Mouse (Mus musculus) heart, embryonic 14.5 days (tissue): ENCODE measurements around the gene Nrbf2. TPM values are rescaled to one million over a fixed set of nuclear protein-coding genes. Genes with fewer than 3 reads are reported as not detected.

Experiments
- ATAC-seq: fragments of 200-750 bp; cut with Nextera tagmentation; 2 replicates; pipeline ENCODE4 v1.8.0; 2017; ENCODE audit warnings: low read depth, moderate TSS enrichment; ENCODE audit not compliant: insufficient number of reproducible peaks, insufficient read depth, low FRiP score
- H3K27ac ChIP-seq, 2 experiments: fragments of 200-500 bp in 1 of 2; fragments of 300-500 bp in 1 of 2; sonication (generic) in 1 of 2; replicated peaks in 1 of 2; 2 replicates each; pipeline ENCODE4 v1.5.1; 2012 to 2014; ENCODE audit warnings: low read depth in 2 of 2, low read length in 2 of 2, control low read depth in 1 of 2, mild to moderate bottlenecking in 1 of 2, mixed read lengths in 1 of 2; ENCODE audit not compliant: control insufficient read depth in 1 of 2, insufficient read depth in 1 of 2
- H3K27me3 ChIP-seq: fragments of 300-500 bp; sonication (generic); 2 replicates; pipeline ENCODE4 v1.6.1; 2014; ENCODE audit warnings: mild to moderate bottlenecking, low read length, control low read depth; ENCODE audit not compliant: control insufficient read depth, insufficient read depth
- H3K36me3 ChIP-seq: fragments of 300-500 bp; sonication (generic); 2 replicates; pipeline ENCODE4 v1.6.1; 2014; ENCODE audit warnings: mild to moderate bottlenecking, control low read depth, low read length, mixed read lengths; ENCODE audit not compliant: control insufficient read depth, insufficient read depth
- H3K4me1 ChIP-seq, 2 experiments: fragments of 200-500 bp in 1 of 2; fragments of 300-500 bp in 1 of 2; sonication (generic) in 1 of 2; 2 replicates each; pipeline ENCODE4 v1.6.1; 2012 to 2014; ENCODE audit warnings: low read length in 2 of 2, control low read depth in 1 of 2, mixed read lengths in 1 of 2; ENCODE audit not compliant: control insufficient read depth in 2 of 2, insufficient read depth in 2 of 2
- H3K4me2 ChIP-seq: fragments of 300-500 bp; sonication (generic); 2 replicates; pipeline ENCODE4 v1.6.1; 2014; ENCODE audit warnings: mild to moderate bottlenecking, low read length
- H3K4me3 ChIP-seq, 2 experiments: fragments of 200-500 bp in 1 of 2; fragments of 300-500 bp in 1 of 2; sonication (generic) in 1 of 2; 2 replicates each; pipeline ENCODE4 v1.5.1; 2012 to 2014; ENCODE audit warnings: low read length in 2 of 2, mild to moderate bottlenecking in 2 of 2, control low read depth in 1 of 2, low read depth in 1 of 2, moderate library complexity in 1 of 2; ENCODE audit not compliant: control insufficient read depth in 1 of 2, insufficient read depth in 1 of 2
- H3K9ac ChIP-seq: fragments of 300-500 bp; sonication (generic); 2 replicates; pipeline ENCODE4 v1.6.1; 2014; ENCODE audit warnings: mild to moderate bottlenecking, low read length
- H3K9me3 ChIP-seq: fragments of 300-500 bp; sonication (generic); 2 replicates; pipeline ENCODE4 v1.6.1; 2016; ENCODE audit warnings: low read length, control low read depth; ENCODE audit not compliant: control insufficient read depth
- WGBS: fragments of 180-500 bp; shearing (Covaris S2); extraction: QIAGEN DNeasy Blood & Tissue Kit; methylation state at CpG from one replicate; pipeline ENCODE4 v1.1.7; 2014; 5-methylcytosine and 5-hydroxymethylcytosine counted together
- polyA plus RNA-seq: library from polyadenylated mRNA; unstranded; fragments of >200 nt; fragmentation: Nextera tagmentation; extraction: Ambion mirVana; gene quantifications from 2 replicates; pipeline ENCODE4 v1.2.1, GENCODE M21; 2014

The Nrbf2 gene
- polyA plus RNA-seq = 31.0 and 33.4 TPM in 2 replicates

DNA sequence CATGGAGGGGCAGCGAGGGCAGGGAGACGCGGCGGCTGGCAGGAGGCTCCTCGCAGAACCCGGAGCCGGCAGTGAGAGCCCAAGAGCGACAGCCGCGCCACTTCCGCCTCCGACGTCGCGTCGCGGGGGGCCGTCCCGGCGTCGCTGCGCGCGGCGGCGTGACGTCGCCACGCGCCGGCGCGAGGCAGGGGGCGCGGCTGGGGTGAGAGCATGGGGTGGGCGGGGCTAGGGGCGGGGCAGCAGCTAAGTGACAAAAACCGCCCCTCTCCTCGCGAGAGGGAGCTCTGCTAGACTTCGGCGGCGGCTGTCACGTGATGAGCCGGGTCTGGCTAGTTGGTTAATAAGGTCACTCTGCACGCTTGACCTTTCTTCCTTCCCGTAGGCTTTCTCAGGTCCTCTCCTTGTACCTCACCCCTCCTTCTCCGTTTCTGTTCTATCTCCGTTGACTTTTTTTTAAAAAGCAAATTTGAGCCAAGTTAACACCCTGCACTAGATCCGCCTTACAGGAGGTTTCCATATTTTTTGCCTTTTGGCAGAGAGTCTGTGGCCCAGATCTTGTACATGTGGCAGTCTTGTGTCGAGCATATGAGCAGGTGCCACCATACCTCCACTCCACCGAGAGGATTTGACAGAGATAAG is at the start of gene Nrbf2:
TSS of gene Nrbf2 (minus strand) at position 130 of the 639 bp plus-strand sequence.
- no peaks in the 10 kb centered on the region for H3K9me3 ChIP-seq
- 2% methylated on average over 47 of the region's 52 CpGs for WGBS
- peak within 1 kb of the TSS; percentile 90 to 92 for H3K4me3 ChIP-seq
- H3K4me1 ChIP-seq = peaks cover 22 to 40% of the 10 kb centered on the region in 2 experiments
- no peaks in the 10 kb centered on the region for H3K36me3 ChIP-seq
- H3K27ac ChIP-seq = peak within 1 kb of the TSS; percentile 79
- H3K9ac ChIP-seq = peak within 1 kb of the TSS; percentile 96
- peak; percentile 84 for ATAC-seq
- H3K27me3 ChIP-seq = no peaks in the 10 kb centered on the region
- H3K4me2 ChIP-seq = peak within 1 kb of the TSS; percentile 92

- H3K36me3 ChIP-seq = no peaks in the 10 kb centered on the region
- H3K4me3 ChIP-seq = no peak overlapping the region
- H3K9ac ChIP-seq = no peak overlapping the region
- H3K4me2 ChIP-seq = no peak overlapping the region
- H3K9me3 ChIP-seq = no peaks in the 10 kb centered on the region
- no peak overlapping the region for H3K27ac ChIP-seq
- WGBS = 77% methylated on average over 2 of the region's 2 CpGs
- no peak for ATAC-seq
- H3K27me3 ChIP-seq = no peaks in the 10 kb centered on the region
- peaks cover 0 to 2% of the 10 kb centered on the region in 2 experiments; a peak in 1 of 4 replicates for H3K4me1 ChIP-seq
Measured at GRCm38 (mm10) chr10:67330580-67330979, 45.5 kb upstream of the Nrbf2 start.

GRCm38 (mm10) chr10:67329661-67330060 is 44.6 kb upstream of the Nrbf2 start:
- H3K4me1 ChIP-seq = peaks cover 0 to 2% of the 10 kb centered on the region in 2 experiments; a peak in 1 of 4 replicates
- no peaks in the 10 kb centered on the region for H3K36me3 ChIP-seq
- H3K27me3 ChIP-seq = no peaks in the 10 kb centered on the region
- ATAC-seq = no peak
- H3K9ac ChIP-seq = no peak overlapping the region
- no peaks in the 10 kb centered on the region for H3K9me3 ChIP-seq
- H3K27ac ChIP-seq = no peak overlapping the region
- H3K4me2 ChIP-seq = peak overlapping the region; percentile 1; the same call in 1 of the 2 replicates
- H3K4me3 ChIP-seq = no peak overlapping the region
- 33% methylated on average over 11 of the region's 11 CpGs for WGBS

GRCm38 (mm10) chr10:67328208-67328607 is 43.1 kb upstream of the Nrbf2 start:
- Histone ChIP-seq H3K27ac (no peak overlapping the region), H3K9me3 (no peaks in the 10 kb centered on the region), H3K4me1 (peaks cover 0 to 2% of the 10 kb centered on the region in 2 experiments; a peak in 1 of 4 replicates), H3K4me2 (no peak overlapping the region), H3K9ac (no peak overlapping the region), H3K4me3 (no peak overlapping the region), H3K27me3 (no peaks in the 10 kb centered on the region), H3K36me3 (no peaks in the 10 kb centered on the region)
- WGBS = 73% methylated on average over 5 of the region's 5 CpGs
- ATAC-seq = no peak

GRCm38 (mm10) chr10:67324036-67324435 is 38.9 kb upstream of the Nrbf2 start:
- no peak overlapping the region for H3K4me3 ChIP-seq
- no peak for ATAC-seq
- no peaks in the 10 kb centered on the region for H3K27me3 ChIP-seq
- WGBS = 78% methylated on average over 1 of the region's 1 CpGs
- H3K4me1 ChIP-seq = no peaks in the 10 kb centered on the region; a peak in 1 of 4 replicates
- no peaks in the 10 kb centered on the region for H3K36me3 ChIP-seq
- H3K9ac ChIP-seq = no peak overlapping the region
- H3K9me3 ChIP-seq = no peaks in the 10 kb centered on the region
- no peak overlapping the region for H3K4me2 ChIP-seq
- no peak overlapping the region for H3K27ac ChIP-seq

DNA sequence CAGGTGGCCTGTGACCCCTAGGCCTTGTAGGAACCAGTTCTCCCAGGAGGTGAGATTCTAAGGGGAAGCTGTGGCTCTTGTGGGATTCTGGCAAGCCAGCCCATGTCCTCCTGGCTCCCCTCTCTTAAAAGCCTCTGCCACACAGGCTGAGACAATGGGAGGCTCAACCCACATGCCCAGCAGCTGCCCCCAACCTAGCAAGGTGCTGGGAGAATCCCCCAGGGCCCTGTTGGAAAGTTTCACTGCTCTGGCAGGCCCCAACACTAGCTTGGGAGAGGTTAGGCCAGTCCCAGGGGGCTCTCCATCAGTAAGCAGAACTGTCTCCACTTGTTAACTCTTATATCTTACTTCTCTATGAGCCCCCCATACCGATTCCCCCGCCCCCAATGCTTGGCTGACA is 36.3 kb upstream of the Nrbf2 start:
- H3K9ac ChIP-seq = no peak overlapping the region
- no peak for ATAC-seq
- H3K4me3 ChIP-seq = no peak overlapping the region
- H3K9me3 ChIP-seq = no peaks in the 10 kb centered on the region
- H3K36me3 ChIP-seq = no peaks in the 10 kb centered on the region
- WGBS = 84% methylated on average over 2 of the region's 2 CpGs
- H3K4me1 ChIP-seq = peaks cover 2 to 8% of the 10 kb centered on the region in 2 experiments; a peak in 2 of 4 replicates
- H3K4me2 ChIP-seq = no peak overlapping the region
- H3K27me3 ChIP-seq = no peaks in the 10 kb centered on the region; the same call in 1 of the 2 replicates
- H3K27ac ChIP-seq = no peak overlapping the region

GRCm38 (mm10) chr10:67320207-67320859 is 35.2 kb upstream of the Nrbf2 start:
- 10% methylated on average over 17 of the region's 17 CpGs for WGBS
- Histone ChIP-seq H3K9ac (peak overlapping the region; percentile 50; the same call in 1 of the 2 replicates), H3K36me3 (no peaks in the 10 kb centered on the region), H3K4me3 (peak overlapping the region; percentile 15 to 16; a peak in 3 of 4 replicates), H3K4me1 (peaks cover 2 to 8% of the 10 kb centered on the region in 2 experiments; a peak in 2 of 4 replicates), H3K27ac (no peak overlapping the region), H3K9me3 (no peaks in the 10 kb centered on the region), H3K4me2 (peak overlapping the region; percentile 55), H3K27me3 (no peaks in the 10 kb centered on the region; the same call in 1 of the 2 replicates)
- no peak for ATAC-seq
